Mouse (Mus musculus) myocyte (in vitro differentiated cells): Measurements from ENCODE around the gene Ercc6l. TPM values are rescaled to one million over a fixed set of nuclear protein-coding genes. Genes with fewer than 3 reads are reported as not detected.
A peak's percentile ranks its signal among the peaks of the same experiment; 100 is the strongest.

Experiments
- H3K27me3 ChIP-seq: one replicate; pipeline ENCODE4 v1.6.1; 2011; ENCODE audit not compliant: control insufficient read depth, insufficient read depth, insufficient read length
- H3K36me3 ChIP-seq: one replicate; pipeline ENCODE4 v1.6.1; 2011; ENCODE audit not compliant: control insufficient read depth, insufficient read depth
- H3K4me2 ChIP-seq: one replicate; pipeline ENCODE4 v1.6.1; 2011; ENCODE audit warnings: low read depth, control low read depth
- H3K4me3 ChIP-seq: one replicate; pipeline ENCODE4 v1.5.1; 2011; ENCODE audit warnings: mild to moderate bottlenecking, control low read depth, moderate library complexity
- H3K79me2 ChIP-seq: one replicate; pipeline ENCODE4 v1.6.1; 2011; ENCODE audit not compliant: control insufficient read depth, insufficient read depth
- H3ac ChIP-seq: one replicate; pipeline ENCODE4 v1.6.1; 2011; ENCODE audit not compliant: control insufficient read depth, insufficient read length
- CEBPB ChIP-seq: IDR thresholded peaks from 2 replicates; pipeline ENCODE4 v1.6.1; 2011; ENCODE audit warnings: mild to moderate bottlenecking, moderate library complexity; ENCODE audit not compliant: poor library complexity, insufficient read depth, severe bottlenecking
- E2F4 ChIP-seq: IDR thresholded peaks from one replicate; pipeline ENCODE4 v1.6.1; 2011; ENCODE audit warnings: mild to moderate bottlenecking, control low read depth, moderate library complexity; ENCODE audit not compliant: insufficient read depth
- MAX ChIP-seq: IDR thresholded peaks from one replicate; pipeline ENCODE4 v1.6.1; 2011; ENCODE audit warnings: low read depth, mild to moderate bottlenecking, control low read depth
- MYOD1 ChIP-seq, 3 experiments: IDR thresholded peaks; one replicate each; pipeline ENCODE4 v1.6.1; 2011; ENCODE audit warnings: control low read depth in 2 of 3, low read depth in 2 of 3, mild to moderate bottlenecking in 2 of 3, moderate library complexity in 1 of 3; ENCODE audit not compliant: insufficient read length in 2 of 3, control insufficient read depth in 1 of 3
- MYOG ChIP-seq, 3 experiments: IDR thresholded peaks; one replicate each; pipeline ENCODE4 v1.6.1; 2011; ENCODE audit warnings: control low read depth in 2 of 3, low read depth in 2 of 3, mild to moderate bottlenecking in 2 of 3; ENCODE audit not compliant: insufficient read length in 2 of 3, control insufficient read depth in 1 of 3, insufficient read depth in 1 of 3
- POLR2A ChIP-seq: IDR thresholded peaks from one replicate; pipeline ENCODE4 v1.6.1; 2011; ENCODE audit warnings: low read depth, mild to moderate bottlenecking, control low read depth, moderate library complexity; ENCODE audit not compliant: insufficient read length
- POLR2AphosphoS2 ChIP-seq: IDR thresholded peaks from one replicate; pipeline ENCODE4 v1.6.1; 2011; ENCODE audit warnings: low read depth, control low read depth; ENCODE audit not compliant: insufficient read length
- REST ChIP-seq: IDR thresholded peaks from one replicate; pipeline ENCODE4 v1.6.1; 2011; ENCODE audit warnings: mild to moderate bottlenecking, control low read depth, moderate library complexity; ENCODE audit not compliant: insufficient read depth, insufficient read length
- SRF ChIP-seq: IDR thresholded peaks from one replicate; pipeline ENCODE4 v1.6.1; 2011; ENCODE audit warnings: low read depth; ENCODE audit not compliant: control insufficient read depth, insufficient read length
- TCF12 ChIP-seq: IDR thresholded peaks from one replicate; pipeline ENCODE4 v1.6.1; 2011; ENCODE audit warnings: mild to moderate bottlenecking, control low read depth; ENCODE audit not compliant: poor library complexity, insufficient read depth, severe bottlenecking
- TCF3 ChIP-seq: IDR thresholded peaks from one replicate; pipeline ENCODE4 v1.6.1; 2011; ENCODE audit warnings: low read depth, control low read depth; ENCODE audit not compliant: insufficient read length
- USF1 ChIP-seq: IDR thresholded peaks from one replicate; pipeline ENCODE4 v1.6.1; 2011; ENCODE audit warnings: low read depth, mild to moderate bottlenecking, control low read depth, moderate library complexity
- polyA plus RNA-seq: library from polyadenylated mRNA; unstranded; fragments of >200 nt; fragmentation: generic; extraction: Trizol; gene quantifications from one replicate; pipeline ENCODE4 v1.2.1, GENCODE M21; 2012; ENCODE audit warnings: missing spikeins

The Ercc6l gene
- polyA plus RNA-seq, 1 experiment = 1.5 TPM

GRCm38 (mm10) chrX:102187023-102187699, 30.3 kb upstream of the Ercc6l start:
- Histone ChIP-seq H3K4me2 (peak overlapping the region; percentile 79), H3K79me2 (peaks cover 25% of the 10 kb centered on the region), H3K4me3 (peak overlapping the region; percentile 75), H3K27me3 (no peaks in the 10 kb centered on the region), H3K36me3 (peaks cover 17% of the 10 kb centered on the region), H3ac (no peak overlapping the region)
- TF ChIP-seq TCF3 (no peak), TCF12 (no peak), MYOD1 (IDR thresholded peaks at IDR 0.05; ENCODE audit: control insufficient read depth in 1 of 3, insufficient read length in 2 of 3, low read depth in 2 of 3) (no peak), POLR2AphosphoS2 (no peak), POLR2A (no peak), SRF (no peak), CEBPB (no peak), MYOG (IDR thresholded peaks at IDR 0.05; ENCODE audit: control insufficient read depth in 1 of 3, insufficient read depth in 1 of 3, insufficient read length in 2 of 3, low read depth in 2 of 3) (no peak)

GRCm38 (mm10) chrX:102182575-102182974, 25.7 kb upstream of the Ercc6l start:
- TF ChIP-seq REST (no peak), SRF (no peak), MYOG (IDR thresholded peaks at IDR 0.05; ENCODE audit: control insufficient read depth in 1 of 3, insufficient read depth in 1 of 3, insufficient read length in 2 of 3, low read depth in 2 of 3) (no peak), USF1 (no peak), E2F4 (no peak), POLR2A (no peak)
- Histone ChIP-seq H3K27me3 (no peaks in the 10 kb centered on the region), H3ac (no peak overlapping the region), H3K79me2 (peaks cover 12% of the 10 kb centered on the region), H3K4me2 (no peak overlapping the region), H3K36me3 (peaks cover 17% of the 10 kb centered on the region), H3K4me3 (no peak overlapping the region)

GRCm38 (mm10) chrX:102175538-102176287, 18.8 kb upstream of the Ercc6l start:
- no peak overlapping the region for H3K4me2 ChIP-seq
- H3K79me2 ChIP-seq = no peaks in the 10 kb centered on the region
- H3K36me3 ChIP-seq = no peaks in the 10 kb centered on the region
- no peak overlapping the region for H3K4me3 ChIP-seq
- H3ac ChIP-seq = no peak overlapping the region
- no peaks in the 10 kb centered on the region for H3K27me3 ChIP-seq
- no peak for TF ChIP-seq E2F4
- no peak for TF ChIP-seq MYOD1 (IDR thresholded peaks at IDR 0.05; ENCODE audit: control insufficient read depth in 1 of 3, insufficient read length in 2 of 3, low read depth in 2 of 3)
- no peak for TF ChIP-seq TCF3
- TF ChIP-seq CEBPB = no peak
- no peak for TF ChIP-seq TCF12
- no peak for TF ChIP-seq MYOG (IDR thresholded peaks at IDR 0.05; ENCODE audit: control insufficient read depth in 1 of 3, insufficient read depth in 1 of 3, insufficient read length in 2 of 3, low read depth in 2 of 3)
- TF ChIP-seq POLR2AphosphoS2 = no peak
- TF ChIP-seq USF1 = no peak
- no peak for TF ChIP-seq MAX
- TF ChIP-seq SRF = no peak
- TF ChIP-seq POLR2A = no peak
- TF ChIP-seq REST = no peak

GRCm38 (mm10) chrX:102170900-102171299, 14.0 kb upstream of the Ercc6l start:
- no peak for TF ChIP-seq TCF12
- no peak for TF ChIP-seq CEBPB
- TF ChIP-seq MYOG (IDR thresholded peaks at IDR 0.05; ENCODE audit: control insufficient read depth in 1 of 3, insufficient read depth in 1 of 3, insufficient read length in 2 of 3, low read depth in 2 of 3) = no peak
- TF ChIP-seq E2F4 = no peak
- no peak for TF ChIP-seq SRF
- no peak for TF ChIP-seq MYOD1 (IDR thresholded peaks at IDR 0.05; ENCODE audit: control insufficient read depth in 1 of 3, insufficient read length in 2 of 3, low read depth in 2 of 3)
- no peak for TF ChIP-seq REST
- no peak for TF ChIP-seq TCF3
- TF ChIP-seq POLR2AphosphoS2 = no peak
- H3ac ChIP-seq = no peak overlapping the region
- no peaks in the 10 kb centered on the region for H3K36me3 ChIP-seq
- no peaks in the 10 kb centered on the region for H3K79me2 ChIP-seq
- H3K4me2 ChIP-seq = no peak overlapping the region
- no peak overlapping the region for H3K4me3 ChIP-seq
- H3K27me3 ChIP-seq = no peaks in the 10 kb centered on the region

GRCm38 (mm10) chrX:102170135-102170534, 13.2 kb upstream of the Ercc6l start:
- H3K4me2 ChIP-seq = no peak overlapping the region
- no peaks in the 10 kb centered on the region for H3K36me3 ChIP-seq
- H3K4me3 ChIP-seq = no peak overlapping the region
- no peak overlapping the region for H3ac ChIP-seq
- H3K79me2 ChIP-seq = no peaks in the 10 kb centered on the region
- TF ChIP-seq POLR2A (no peak), MYOD1 (IDR thresholded peaks at IDR 0.05; ENCODE audit: control insufficient read depth in 1 of 3, insufficient read length in 2 of 3, low read depth in 2 of 3) (no peak), CEBPB (no peak), TCF3 (no peak), TCF12 (no peak), MAX (no peak), USF1 (no peak)
- no peaks in the 10 kb centered on the region for H3K27me3 ChIP-seq
